Mouse (Mus musculus): ENCODE data around the gene Gm42791. TPM values are rescaled to one million over a fixed set of nuclear protein-coding genes. Genes with fewer than 3 reads are reported as not detected.

Gene Gm42791
- polyA plus RNA-seq, 1 experiment from 2014 or later = 2.2 TPM

DNA sequence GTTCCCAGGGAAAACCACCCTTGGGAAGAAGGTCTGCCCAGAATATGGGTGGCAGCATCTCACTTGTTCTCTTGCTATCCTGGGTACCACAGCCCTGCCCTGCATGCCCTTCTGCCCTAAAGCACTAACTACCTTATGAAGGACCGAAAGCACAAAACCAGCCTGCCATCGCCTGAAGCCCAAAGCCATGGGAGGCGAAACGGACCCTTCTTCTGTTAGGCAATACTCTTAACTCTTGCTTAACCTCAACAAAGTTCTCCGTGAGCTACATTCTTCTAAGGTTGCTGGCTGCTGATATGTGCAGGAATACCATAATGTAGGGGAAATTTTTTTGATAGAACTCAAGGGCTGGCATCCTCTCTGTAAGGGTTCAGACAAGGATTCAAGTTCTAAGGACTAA lies 72.2 kb downstream of the Gm42791 start:
- 74% methylated on average over 5 of the region's 5 CpGs for WGBS
- H3K4me3 ChIP-seq (replicated peaks; ENCODE audit: low read length) = no peak overlapping the region
- peaks cover 3% of the 10 kb centered on the region; the same call in 1 of the 2 replicates for H3K36me3 ChIP-seq (ENCODE audit: control insufficient read depth, insufficient read depth, low read length)
- H3K4me2 ChIP-seq (ENCODE audit: low read depth, low read length) = no peak overlapping the region
- H3K9ac ChIP-seq (ENCODE audit: low read length) = no peak overlapping the region
- H3K4me1 ChIP-seq (ENCODE audit: control insufficient read depth, insufficient read depth, low read length) = peaks cover 6% of the 10 kb centered on the region; the same call in 1 of the 2 replicates
- ATAC-seq (ENCODE audit: insufficient read depth, low FRiP score) = no peak
- H3K27ac ChIP-seq (ENCODE audit: low read length) = no peak overlapping the region
- H3K9me3 ChIP-seq (replicated peaks; ENCODE audit: control insufficient read depth, low read length) = no peaks in the 10 kb centered on the region
- no peaks in the 10 kb centered on the region for H3K27me3 ChIP-seq (ENCODE audit: control insufficient read depth, insufficient read depth, low read length)

DNA sequence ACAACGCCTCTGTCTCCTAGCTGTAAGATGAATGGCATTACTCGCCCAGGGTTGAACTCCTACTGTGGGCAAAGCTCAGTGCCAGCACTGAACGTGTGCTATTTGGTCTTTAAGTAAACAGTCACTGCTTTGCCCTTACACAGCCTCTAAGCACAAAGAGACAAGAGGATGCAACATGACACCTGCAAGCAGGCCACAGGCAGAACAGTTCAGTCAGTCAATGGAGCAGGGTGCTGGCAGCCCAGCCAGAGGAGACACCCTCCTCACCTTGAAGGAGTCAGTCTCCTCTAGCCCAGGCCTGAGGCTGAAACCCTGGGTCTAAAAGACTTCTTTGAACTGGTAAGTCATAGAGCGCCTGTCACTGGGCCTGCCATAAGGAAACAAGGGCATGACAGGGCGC lies 76.9 kb downstream of the Gm42791 start:
- no peak for ATAC-seq (ENCODE audit: insufficient read depth, low FRiP score)
- no peak overlapping the region for H3K9ac ChIP-seq (ENCODE audit: low read length)
- H3K4me2 ChIP-seq (ENCODE audit: low read depth, low read length) = no peak overlapping the region
- peaks cover 3% of the 10 kb centered on the region; the same call in 1 of the 2 replicates for H3K36me3 ChIP-seq (ENCODE audit: control insufficient read depth, insufficient read depth, low read length)
- no peak overlapping the region for H3K27ac ChIP-seq (ENCODE audit: low read length)
- H3K27me3 ChIP-seq (ENCODE audit: control insufficient read depth, insufficient read depth, low read length) = no peaks in the 10 kb centered on the region
- H3K4me3 ChIP-seq (replicated peaks; ENCODE audit: low read length) = no peak overlapping the region
- H3K9me3 ChIP-seq (replicated peaks; ENCODE audit: control insufficient read depth, low read length) = no peaks in the 10 kb centered on the region
- 73% methylated on average over 5 of the region's 5 CpGs for WGBS
- H3K4me1 ChIP-seq (ENCODE audit: control insufficient read depth, insufficient read depth, low read length) = no peaks in the 10 kb centered on the region

DNA sequence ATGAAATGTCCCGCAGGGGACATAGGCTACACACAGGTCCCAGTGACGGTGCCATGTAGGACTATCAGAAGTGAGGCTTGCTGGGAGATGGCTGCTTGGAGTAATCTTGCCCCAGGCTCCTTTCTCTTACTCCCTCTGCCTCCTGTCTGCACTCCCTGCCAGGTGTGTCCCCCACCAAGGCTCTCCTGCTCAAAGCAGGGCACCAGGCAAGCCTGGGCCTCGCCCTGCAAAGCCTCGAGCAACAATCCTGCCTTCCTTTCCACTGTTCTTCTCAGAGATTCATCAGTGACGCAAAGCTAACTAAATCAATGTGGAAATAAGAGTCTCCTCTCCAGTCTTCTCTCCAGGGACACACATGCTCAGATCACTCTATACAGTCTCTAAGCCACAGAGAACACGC lies 78.2 kb downstream of the Gm42791 start:
- Histone ChIP-seq H3K9me3 (replicated peaks; ENCODE audit: control insufficient read depth, low read length) (no peaks in the 10 kb centered on the region), H3K4me1 (ENCODE audit: control insufficient read depth, insufficient read depth, low read length) (no peaks in the 10 kb centered on the region), H3K36me3 (ENCODE audit: control insufficient read depth, insufficient read depth, low read length) (peaks cover 3% of the 10 kb centered on the region; the same call in 1 of the 2 replicates), H3K9ac (ENCODE audit: low read length) (no peak overlapping the region), H3K4me2 (ENCODE audit: low read depth, low read length) (no peak overlapping the region), H3K27ac (ENCODE audit: low read length) (no peak overlapping the region), H3K4me3 (replicated peaks; ENCODE audit: low read length) (no peak overlapping the region), H3K27me3 (ENCODE audit: control insufficient read depth, insufficient read depth, low read length) (no peaks in the 10 kb centered on the region)
- ATAC-seq (ENCODE audit: insufficient read depth, low FRiP score) = no peak
- WGBS = 86% methylated on average over 6 of the region's 6 CpGs

DNA sequence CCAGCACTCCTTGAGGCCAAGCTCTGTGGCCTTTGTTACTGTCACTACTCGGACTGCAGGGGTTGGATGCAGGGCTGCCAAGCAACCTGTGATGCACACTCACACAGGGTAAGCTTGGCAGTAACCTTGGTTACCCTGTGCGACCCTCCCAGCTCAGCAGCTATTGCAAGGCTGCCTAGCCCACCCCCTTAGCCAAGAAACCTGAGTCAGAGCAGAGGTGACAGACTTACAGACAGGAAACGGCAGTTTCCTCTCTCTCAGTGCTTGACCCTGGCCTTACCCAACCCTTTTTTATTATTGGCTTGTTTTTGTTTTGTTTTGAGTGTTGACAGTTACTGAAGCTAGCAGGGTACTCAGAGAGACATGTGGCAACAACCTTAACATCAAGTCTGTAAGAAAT lies 82.7 kb downstream of the Gm42791 start:
- Histone ChIP-seq H3K27ac (ENCODE audit: low read length) (no peak overlapping the region), H3K4me2 (ENCODE audit: low read depth, low read length) (no peak overlapping the region), H3K9ac (ENCODE audit: low read length) (no peak overlapping the region), H3K9me3 (replicated peaks; ENCODE audit: control insufficient read depth, low read length) (no peaks in the 10 kb centered on the region), H3K36me3 (ENCODE audit: control insufficient read depth, insufficient read depth, low read length) (no peaks in the 10 kb centered on the region), H3K4me1 (ENCODE audit: control insufficient read depth, insufficient read depth, low read length) (peaks cover 6% of the 10 kb centered on the region; the same call in 1 of the 2 replicates), H3K27me3 (ENCODE audit: control insufficient read depth, insufficient read depth, low read length) (no peaks in the 10 kb centered on the region), H3K4me3 (replicated peaks; ENCODE audit: low read length) (no peak overlapping the region)
- 48% methylated on average over 3 of the region's 3 CpGs for WGBS
- no peak for ATAC-seq (ENCODE audit: insufficient read depth, low FRiP score)

DNA sequence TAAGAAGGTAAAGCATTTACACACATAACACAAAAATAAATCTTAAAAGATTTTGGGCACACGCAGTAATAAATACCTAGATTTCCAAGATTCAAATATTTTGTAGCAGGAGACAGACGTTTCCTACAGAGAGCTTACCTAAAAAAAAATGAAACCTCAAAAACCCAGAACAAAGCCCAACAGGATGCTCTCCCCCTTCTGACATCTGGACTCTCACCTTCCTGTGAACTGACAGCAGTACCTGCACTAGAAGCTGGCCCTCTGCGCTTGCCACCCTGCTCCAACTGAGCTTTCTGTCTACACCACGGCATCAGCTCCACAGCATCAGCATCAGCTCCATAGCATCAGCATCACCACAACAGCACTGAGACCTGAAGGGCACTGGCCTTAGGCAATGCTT lies 84.9 kb downstream of the Gm42791 start:
- no peak overlapping the region for H3K27ac ChIP-seq (ENCODE audit: low read length)
- no peak overlapping the region for H3K9ac ChIP-seq (ENCODE audit: low read length)
- H3K4me2 ChIP-seq (ENCODE audit: low read depth, low read length) = no peak overlapping the region
- no peaks in the 10 kb centered on the region for H3K36me3 ChIP-seq (ENCODE audit: control insufficient read depth, insufficient read depth, low read length)
- no peak for ATAC-seq (ENCODE audit: insufficient read depth, low FRiP score)
- H3K27me3 ChIP-seq (ENCODE audit: control insufficient read depth, insufficient read depth, low read length) = no peaks in the 10 kb centered on the region
- peaks cover 6% of the 10 kb centered on the region; the same call in 1 of the 2 replicates for H3K4me1 ChIP-seq (ENCODE audit: control insufficient read depth, insufficient read depth, low read length)
- H3K9me3 ChIP-seq (replicated peaks; ENCODE audit: control insufficient read depth, low read length) = no peaks in the 10 kb centered on the region
- H3K4me3 ChIP-seq (replicated peaks; ENCODE audit: low read length) = no peak overlapping the region
- 88% methylated on average over 4 of the region's 4 CpGs for WGBS

DNA sequence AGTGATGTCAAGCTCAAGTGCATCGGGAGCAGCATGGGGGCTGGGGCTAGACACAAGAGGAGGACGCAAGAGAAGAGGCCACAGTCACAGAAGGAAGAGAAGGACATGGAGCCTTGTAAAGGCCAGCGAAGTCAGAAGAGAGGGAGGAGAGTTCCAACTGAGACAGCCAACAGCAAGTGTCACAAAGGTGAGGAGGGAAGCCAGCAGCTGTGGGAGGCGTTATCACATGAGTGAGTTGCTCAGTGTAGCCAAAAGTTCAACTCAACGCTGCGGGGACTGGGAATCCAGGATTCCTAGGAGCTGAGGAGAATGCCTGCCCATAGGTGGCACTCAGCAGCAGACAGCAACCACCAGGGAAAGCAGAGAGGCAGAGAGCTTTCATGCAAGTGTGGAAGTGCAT lies 85.5 kb downstream of the Gm42791 start:
- no peak overlapping the region for H3K4me3 ChIP-seq (replicated peaks; ENCODE audit: low read length)
- no peak overlapping the region for H3K27ac ChIP-seq (ENCODE audit: low read length)
- H3K4me1 ChIP-seq (ENCODE audit: control insufficient read depth, insufficient read depth, low read length) = peaks cover 6% of the 10 kb centered on the region; the same call in 1 of the 2 replicates
- no peaks in the 10 kb centered on the region for H3K36me3 ChIP-seq (ENCODE audit: control insufficient read depth, insufficient read depth, low read length)
- peak overlapping the region; percentile 31; the same call in 1 of the 2 replicates for H3K9ac ChIP-seq (ENCODE audit: low read length)
- WGBS = 40% methylated on average over 6 of the region's 6 CpGs
- ATAC-seq (ENCODE audit: insufficient read depth, low FRiP score) = peak; percentile 41; the same call in 1 of the 2 replicates
- H3K4me2 ChIP-seq (ENCODE audit: low read depth, low read length) = no peak overlapping the region
- no peaks in the 10 kb centered on the region for H3K27me3 ChIP-seq (ENCODE audit: control insufficient read depth, insufficient read depth, low read length)
- H3K9me3 ChIP-seq (replicated peaks; ENCODE audit: control insufficient read depth, low read length) = no peaks in the 10 kb centered on the region

DNA sequence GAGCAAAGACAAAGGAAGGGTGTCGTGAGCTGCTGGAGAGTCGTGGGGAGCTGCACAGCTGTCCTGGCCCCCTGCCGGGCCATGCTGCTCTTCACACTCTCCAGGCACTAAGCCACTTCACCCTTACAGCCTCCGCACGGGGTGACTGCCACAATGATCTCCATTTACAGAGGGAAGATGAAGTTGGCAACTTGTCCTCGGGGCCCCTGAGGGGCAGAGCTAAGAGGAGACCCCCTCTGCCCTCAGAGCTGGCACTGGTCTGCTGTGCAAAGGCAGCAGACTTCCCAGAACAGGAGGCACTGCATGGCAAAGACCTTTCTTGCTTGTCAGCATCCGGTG lies 85.9 kb downstream of the Gm42791 start:
- Histone ChIP-seq H3K9ac (ENCODE audit: low read length) (peak overlapping the region; percentile 31; the same call in 1 of the 2 replicates), H3K9me3 (replicated peaks; ENCODE audit: control insufficient read depth, low read length) (no peaks in the 10 kb centered on the region), H3K4me2 (ENCODE audit: low read depth, low read length) (no peak overlapping the region), H3K36me3 (ENCODE audit: control insufficient read depth, insufficient read depth, low read length) (no peaks in the 10 kb centered on the region), H3K27me3 (ENCODE audit: control insufficient read depth, insufficient read depth, low read length) (no peaks in the 10 kb centered on the region), H3K4me1 (ENCODE audit: control insufficient read depth, insufficient read depth, low read length) (peaks cover 6% of the 10 kb centered on the region; the same call in 1 of the 2 replicates), H3K4me3 (replicated peaks; ENCODE audit: low read length) (no peak overlapping the region), H3K27ac (ENCODE audit: low read length) (no peak overlapping the region)
- WGBS = 36% methylated on average over 7 of the region's 7 CpGs
- peak; percentile 27; the same call in 1 of the 2 replicates for ATAC-seq (ENCODE audit: insufficient read depth, low FRiP score)

DNA sequence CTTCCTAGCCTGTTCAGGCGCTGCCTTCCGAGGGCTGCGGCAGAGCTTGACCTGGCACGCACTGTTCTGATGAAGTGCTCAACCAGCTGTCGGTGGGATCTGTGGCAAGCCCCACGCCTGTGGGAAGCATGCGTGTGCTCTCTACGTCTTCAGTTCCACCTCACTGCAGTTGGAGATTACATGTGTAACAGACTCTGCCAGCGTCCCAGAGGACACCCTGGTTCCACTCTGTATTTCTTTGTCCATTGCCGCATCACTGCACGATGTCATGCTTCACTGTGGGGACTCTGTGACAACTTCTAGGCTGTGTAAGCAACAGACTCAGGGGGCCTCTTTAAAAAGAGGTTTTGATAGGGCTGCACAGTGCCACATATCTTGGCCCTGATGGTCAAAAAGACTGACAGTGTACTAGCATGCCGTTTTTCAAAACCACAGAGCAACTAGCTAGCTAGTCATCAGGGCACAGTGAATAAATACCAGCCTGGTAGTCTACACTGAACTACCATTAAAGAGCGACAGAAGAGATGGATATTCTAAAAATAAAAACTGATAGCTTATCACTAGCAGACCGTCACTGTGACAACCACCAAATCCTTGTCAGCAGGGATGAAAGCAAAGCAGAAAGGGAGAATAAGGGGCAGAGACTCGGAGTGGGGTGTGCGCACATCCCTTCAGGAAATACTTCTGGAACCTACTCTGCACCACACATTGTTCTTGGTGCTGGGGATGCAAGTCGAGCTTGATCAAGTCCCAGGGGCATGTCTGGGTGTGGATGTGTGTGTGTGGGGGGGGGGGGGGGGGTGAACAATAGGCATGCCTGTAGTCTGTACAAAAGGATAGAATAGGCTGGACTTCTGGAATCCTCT lies 86.5 kb downstream of the Gm42791 start:
- WGBS = 74% methylated on average over 17 of the region's 17 CpGs
- H3K4me3 ChIP-seq (replicated peaks; ENCODE audit: low read length) = no peak overlapping the region
- no peaks in the 10 kb centered on the region for H3K9me3 ChIP-seq (replicated peaks; ENCODE audit: control insufficient read depth, low read length)
- ATAC-seq (ENCODE audit: insufficient read depth, low FRiP score) = no peak
- no peaks in the 10 kb centered on the region for H3K36me3 ChIP-seq (ENCODE audit: control insufficient read depth, insufficient read depth, low read length)
- H3K4me1 ChIP-seq (ENCODE audit: control insufficient read depth, insufficient read depth, low read length) = peaks cover 6% of the 10 kb centered on the region; the same call in 1 of the 2 replicates
- no peak overlapping the region for H3K4me2 ChIP-seq (ENCODE audit: low read depth, low read length)
- no peak overlapping the region for H3K9ac ChIP-seq (ENCODE audit: low read length)
- no peak overlapping the region for H3K27ac ChIP-seq (ENCODE audit: low read length)
- no peaks in the 10 kb centered on the region for H3K27me3 ChIP-seq (ENCODE audit: control insufficient read depth, insufficient read depth, low read length)

DNA sequence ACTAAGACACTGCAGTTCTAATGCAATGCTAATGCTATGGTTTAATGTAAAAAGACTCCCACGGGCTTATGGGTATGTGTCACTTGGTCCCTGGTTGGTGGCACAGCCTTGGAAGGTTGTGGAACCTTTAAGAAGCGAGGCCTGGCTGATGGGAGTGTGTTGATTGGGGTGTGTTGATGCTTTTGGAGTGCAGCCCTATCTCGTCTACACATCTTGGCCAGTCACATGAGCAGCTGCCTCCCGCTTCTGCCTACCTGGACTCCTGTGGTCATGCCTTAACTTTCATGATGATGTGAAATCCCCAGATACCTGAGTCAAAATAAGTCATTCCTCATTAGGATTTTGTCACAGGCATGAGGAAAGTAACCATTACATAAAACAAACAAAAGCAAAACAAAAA lies 88.6 kb downstream of the Gm42791 start:
- no peak overlapping the region for H3K4me2 ChIP-seq (ENCODE audit: low read depth, low read length)
- no peaks in the 10 kb centered on the region for H3K27me3 ChIP-seq (ENCODE audit: control insufficient read depth, insufficient read depth, low read length)
- no peaks in the 10 kb centered on the region for H3K9me3 ChIP-seq (replicated peaks; ENCODE audit: control insufficient read depth, low read length)
- H3K27ac ChIP-seq (ENCODE audit: low read length) = no peak overlapping the region
- H3K9ac ChIP-seq (ENCODE audit: low read length) = no peak overlapping the region
- no peak for ATAC-seq (ENCODE audit: insufficient read depth, low FRiP score)
- H3K36me3 ChIP-seq (ENCODE audit: control insufficient read depth, insufficient read depth, low read length) = no peaks in the 10 kb centered on the region
- H3K4me3 ChIP-seq (replicated peaks; ENCODE audit: low read length) = no peak overlapping the region
- peaks cover 6% of the 10 kb centered on the region; the same call in 1 of the 2 replicates for H3K4me1 ChIP-seq (ENCODE audit: control insufficient read depth, insufficient read depth, low read length)
- 81% methylated on average over 4 of the region's 4 CpGs for WGBS

All from stomach, embryonic 16.5 days (tissue).